Mouse (Mus musculus) lung, adult 2 months (tissue): ENCODE measurements around the gene Limch1.

Experiments
- CTCF ChIP-seq: fragments of 200-500 bp; IDR thresholded peaks from 2 replicates; pipeline ENCODE4 v1.5.1; 2011; ENCODE audit warnings: mild to moderate bottlenecking, low read length, control low read depth; ENCODE audit not compliant: insufficient read depth
- POLR2A ChIP-seq: fragments of 200-500 bp; IDR thresholded peaks from 2 replicates; pipeline ENCODE4 v1.6.1; 2011; ENCODE audit warnings: low read depth, mild to moderate bottlenecking, control low read depth, low read length, borderline replicate concordance; ENCODE audit errors: extremely low read depth

GRCm38 (mm10) chr5:66753620-66754019 is 8.0 kb downstream of the Limch1 start:
- TF ChIP-seq POLR2A = no peak
- TF ChIP-seq CTCF = no peak
